Comparison of ENCODE assay signal across 8 mouse cellular contexts in genomic region chr3:108554111-108554561, GRCm38 (mm10). TPM values are rescaled to one million over a fixed set of nuclear protein-coding genes. Genes with fewer than 3 reads are reported as not detected.
A peak's percentile ranks its signal among the peaks of the same experiment; 100 is the strongest.
DNase-seq lines count a peak whose midpoint lies in the region; ATAC-seq lines count a peak whose summit lies in the region.

No protein-coding gene starts in this region.

- H3K9ac ChIP-seq in kidney, embryonic 16.5 days (replicated peaks; ENCODE audit: low read length) = peak overlapping the region; percentile 94
- H3K9ac ChIP-seq in embryonic facial prominence, embryonic 11.5 days (replicated peaks; ENCODE audit: low read length) = peak overlapping the region; percentile 96

- no peaks in the 10 kb centered on the region for H3K27me3 ChIP-seq in kidney, embryonic 16.5 days (ENCODE audit: insufficient read depth, low read length)
- H3K27me3 ChIP-seq in embryonic facial prominence, embryonic 11.5 days (ENCODE audit: control insufficient read depth, insufficient read depth, low read length) = no peaks in the 10 kb centered on the region

- H3K4me1 ChIP-seq in kidney, embryonic 16.5 days (ENCODE audit: insufficient read depth, low read length) = peaks cover 3% of the 10 kb centered on the region; the same call in 1 of the 2 replicates
- no peaks in the 10 kb centered on the region for H3K4me1 ChIP-seq in embryonic facial prominence, embryonic 11.5 days (ENCODE audit: control insufficient read depth, insufficient read depth, low read length)

- H3K4me3 ChIP-seq in kidney, embryonic 16.5 days (ENCODE audit: low read length) = peak overlapping the region; percentile 76
- peak overlapping the region; percentile 94 for H3K4me3 ChIP-seq in embryonic facial prominence, embryonic 11.5 days (ENCODE audit: low read depth, low read length)

- H3K4me2 ChIP-seq in kidney, embryonic 16.5 days (replicated peaks; ENCODE audit: low read depth, low read length) = peak overlapping the region; percentile 75
- H3K4me2 ChIP-seq in embryonic facial prominence, embryonic 11.5 days (ENCODE audit: low read depth, low read length) = peak overlapping the region; percentile 74

- no peak for DNase-seq in kidney, adult 11 months
- peak; percentile 71 for DNase-seq in MN1 (ENCODE audit: low spot score)
- DNase-seq in embryonic facial prominence, embryonic 11.5 days (ENCODE audit: low spot score) = peak; percentile 52
- no peak for DNase-seq in layer of hippocampus, adult 18-20 months (ENCODE audit: low spot score in 2 of 2)
- DNase-seq in adrenal gland, postnatal 4 days (ENCODE audit: low spot score in 2 of 2) = no peak

- ATAC-seq in kidney, embryonic 16.5 days (ENCODE audit: low FRiP score, low TSS enrichment) = peak; percentile 71
- ATAC-seq in embryonic facial prominence, embryonic 11.5 days (replicated peaks; ENCODE audit: insufficient number of reproducible peaks, low FRiP score, low TSS enrichment, low read depth) = peak; percentile 63
- ATAC-seq in inflammation-experienced regulatory T-cells, adult 6 months = peak; percentile 26
- ATAC-seq in megakaryocyte, adult 5-6 weeks (ENCODE audit: poor library complexity, severe bottlenecking) = peak; percentile 16

- no peaks in the 10 kb centered on the region for H3K9me3 ChIP-seq in kidney, embryonic 16.5 days (ENCODE audit: low read length)
- H3K9me3 ChIP-seq in embryonic facial prominence, embryonic 11.5 days (replicated peaks; ENCODE audit: control insufficient read depth, low read length) = no peaks in the 10 kb centered on the region

- peaks cover 20% of the 10 kb centered on the region for H3K36me3 ChIP-seq in kidney, embryonic 16.5 days (ENCODE audit: insufficient read depth, low read length)
- no peaks in the 10 kb centered on the region for H3K36me3 ChIP-seq in embryonic facial prominence, embryonic 11.5 days (replicated peaks; ENCODE audit: control insufficient read depth, insufficient read depth, low read depth, low read length)

- H3K27ac ChIP-seq in kidney, embryonic 16.5 days (ENCODE audit: low read length) = peak overlapping the region; percentile 81
- peak overlapping the region; percentile 78 for H3K27ac ChIP-seq in embryonic facial prominence, embryonic 11.5 days (replicated peaks; ENCODE audit: low read depth, low read length)

- under 1% methylated on average over 42 of the region's 42 CpGs for WGBS in kidney, embryonic 16.5 days
- WGBS in embryonic facial prominence, embryonic 11.5 days = 1% methylated on average over 42 of the region's 42 CpGs

RNA-seq across cellular contexts. Expression of gene Tmem167b, which starts 8.1 kb away (rescaled TPM):
- polyA plus RNA-seq in kidney, embryonic 16.5 days (2015; fragmentation: Nextera tagmentation; extraction: Ambion mirVana) = 38.0 and 38.4 TPM in 2 replicates
- polyA plus RNA-seq in embryonic facial prominence, embryonic 11.5 days (2014; fragmentation: Nextera tagmentation; extraction: Ambion mirVana) = 48.2 and 49.6 TPM in 2 replicates
- 10 to 100 TPM; 28.1 to 34.8 (median 29.9) TPM for polyA plus RNA-seq in inflammation-experienced regulatory T-cells, adult 6 months (2017; shearing (Covaris generic))
- total RNA-seq in megakaryocyte, adult 5-6 weeks (2015) = 16.5 and 18.2 TPM in 2 replicates
- 45.9 and 46.3 TPM in 2 replicates for total RNA-seq in megakaryocyte, adult 5-6 weeks (2017)
- total RNA-seq in layer of hippocampus, adult 18-20 months (2021) = 10 to 100 TPM; 56.7 to 58.7 TPM
- total RNA-seq in adrenal gland, postnatal 4 days (2021) = 10 to 100 TPM; 50.9 to 51.0 TPM

RNA-seq across cellular contexts. Expression of gene Taf13, which starts 17.4 kb away (rescaled TPM):
- 34.0 and 35.6 TPM in 2 replicates for polyA plus RNA-seq in kidney, embryonic 16.5 days (2015; fragmentation: Nextera tagmentation; extraction: Ambion mirVana)
- polyA plus RNA-seq in embryonic facial prominence, embryonic 11.5 days (2014; fragmentation: Nextera tagmentation; extraction: Ambion mirVana) = 64.1 and 70.3 TPM in 2 replicates
- polyA plus RNA-seq in inflammation-experienced regulatory T-cells, adult 6 months (2017; shearing (Covaris generic)) = 10 to 100 TPM; 17.3 to 27.6 (median 26.4) TPM
- 32.1 and 32.6 TPM in 2 replicates for total RNA-seq in megakaryocyte, adult 5-6 weeks (2015)
- 36.8 and 37.7 TPM in 2 replicates for total RNA-seq in megakaryocyte, adult 5-6 weeks (2017)
- total RNA-seq in layer of hippocampus, adult 18-20 months (2021) = 10 to 100 TPM; 20.4 to 23.0 TPM
- 10 to 100 TPM; 18.2 to 25.2 TPM for total RNA-seq in adrenal gland, postnatal 4 days (2021)

RNA-seq across cellular contexts. Expression of gene 5330417C22Rik, which starts 17.8 kb away (rescaled TPM):
- polyA plus RNA-seq in kidney, embryonic 16.5 days (2015; fragmentation: Nextera tagmentation; extraction: Ambion mirVana) = 1.4 TPM in 2 replicates
- polyA plus RNA-seq in embryonic facial prominence, embryonic 11.5 days (2014; fragmentation: Nextera tagmentation; extraction: Ambion mirVana) = 0.48 and 1.5 TPM in 2 replicates
- polyA plus RNA-seq in inflammation-experienced regulatory T-cells, adult 6 months (2017; shearing (Covaris generic)) = 1 to 10 TPM; 1.4 to 2.6 (median 2.4) TPM
- not detected in 2 replicates for total RNA-seq in megakaryocyte, adult 5-6 weeks (2015)
- 0.04 TPM in 1 of 2 replicates, not detected in the other for total RNA-seq in megakaryocyte, adult 5-6 weeks (2017)
- 10 to 100 TPM; 25.3 to 32.2 TPM for total RNA-seq in layer of hippocampus, adult 18-20 months (2021)
- 1 to 10 TPM; 3.6 to 8.0 TPM for total RNA-seq in adrenal gland, postnatal 4 days (2021)

RNA-seq across cellular contexts. Expression of gene 1700013F07Rik, which starts 20.2 kb away (rescaled TPM):
- 0.37 and 0.41 TPM in 2 replicates for polyA plus RNA-seq in kidney, embryonic 16.5 days (2015; fragmentation: Nextera tagmentation; extraction: Ambion mirVana)
- not detected in 2 replicates for polyA plus RNA-seq in embryonic facial prominence, embryonic 11.5 days (2014; fragmentation: Nextera tagmentation; extraction: Ambion mirVana)
- not detected for polyA plus RNA-seq in inflammation-experienced regulatory T-cells, adult 6 months (2017; shearing (Covaris generic))
- not detected in 2 replicates for total RNA-seq in megakaryocyte, adult 5-6 weeks (2015)
- not detected in 2 replicates for total RNA-seq in megakaryocyte, adult 5-6 weeks (2017)
- total RNA-seq in layer of hippocampus, adult 18-20 months (2021) = 1 to 10 TPM; 3.1 TPM
- total RNA-seq in adrenal gland, postnatal 4 days (2021) = not detected

RNA-seq across cellular contexts. Expression of gene Wdr47, which starts 36.9 kb away (rescaled TPM):
- polyA plus RNA-seq in kidney, embryonic 16.5 days (2015; fragmentation: Nextera tagmentation; extraction: Ambion mirVana) = 8.9 and 10.6 TPM in 2 replicates
- polyA plus RNA-seq in embryonic facial prominence, embryonic 11.5 days (2014; fragmentation: Nextera tagmentation; extraction: Ambion mirVana) = 16.9 and 17.2 TPM in 2 replicates
- polyA plus RNA-seq in inflammation-experienced regulatory T-cells, adult 6 months (2017; shearing (Covaris generic)) = 1 to 10 TPM; 5.2 to 8.4 (median 8.2) TPM
- 3.3 and 4.4 TPM in 2 replicates for total RNA-seq in megakaryocyte, adult 5-6 weeks (2015)
- 8.1 and 8.7 TPM in 2 replicates for total RNA-seq in megakaryocyte, adult 5-6 weeks (2017)
- total RNA-seq in layer of hippocampus, adult 18-20 months (2021) = 100 to 1,000 TPM; 112 to 128 TPM
- total RNA-seq in adrenal gland, postnatal 4 days (2021) = 10 to 100 TPM; 10.8 to 11.4 TPM

Comparison
In these comparisons a context has a peak if more than half of its experiments do, and no peak if none do; other contexts are left out.
1. ATAC-seq: peak in every context shown above with its lines; median percentile 71 in kidney, embryonic 16.5 days; 63 in embryonic facial prominence, embryonic 11.5 days; 26 in inflammation-experienced regulatory T-cells, adult 6 months; 16 in megakaryocyte, adult 5-6 weeks.
2. DNase-seq: peak in MN1 (single experiment) and embryonic facial prominence, embryonic 11.5 days (single experiment); none in kidney, adult 11 months (single experiment), layer of hippocampus, adult 18-20 months (0 of 2) and adrenal gland, postnatal 4 days (0 of 2).
3. RNA of gene 5330417C22Rik, which starts 17.8 kb away (total RNA-seq): 25.3 to 32.2 TPM in layer of hippocampus, adult 18-20 months and 3.6 to 8.0 TPM in adrenal gland, postnatal 4 days; 0.04 TPM in megakaryocyte, adult 5-6 weeks; every median in the first group is over 4 times any median in the second.